Mouse (Mus musculus): ENCODE data around the gene Tnfrsf8. TPM values are rescaled to one million over a fixed set of nuclear protein-coding genes. Genes with fewer than 3 reads are reported as not detected.

Tnfrsf8 gene
- total RNA-seq, 2 experiments from 2014 or later, result not detected

- ATAC-seq (replicated peaks; ENCODE audit: low FRiP score, poor library complexity, severe bottlenecking), result no peak
These were observed 40.1 kb downstream of the Tnfrsf8 start for GRCm38 (mm10) chr4:145274887-145275286.

GRCm38 (mm10) chr4:145273923-145274322, 41.0 kb downstream of the Tnfrsf8 start:
- ATAC-seq (replicated peaks; ENCODE audit: low FRiP score, poor library complexity, severe bottlenecking), result no peak

DNA sequence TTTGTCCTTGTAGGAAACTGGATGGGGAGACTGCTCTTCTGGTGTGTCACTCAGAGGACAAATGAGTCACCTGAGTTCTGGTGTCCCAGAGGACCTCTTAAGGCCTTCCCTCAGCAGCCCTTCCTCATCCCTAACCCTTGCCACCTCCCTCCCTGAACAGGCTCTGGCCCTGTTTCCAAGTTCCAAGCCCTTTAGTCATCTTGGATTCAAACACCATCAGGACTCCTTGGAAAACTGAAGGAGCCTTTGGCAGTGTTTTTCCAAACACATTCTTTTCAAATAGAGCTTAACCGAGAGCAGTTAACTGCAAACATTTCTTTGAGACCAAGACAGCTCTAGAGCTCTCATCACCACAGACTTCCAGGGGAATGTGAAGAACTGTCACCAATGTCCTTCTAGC, 42.2 kb downstream of the Tnfrsf8 start:
- ATAC-seq (replicated peaks; ENCODE audit: low FRiP score, poor library complexity, severe bottlenecking), result no peak

GRCm38 (mm10) chr4:145271634-145272033, 43.3 kb downstream of the Tnfrsf8 start:
- ATAC-seq (replicated peaks; ENCODE audit: low FRiP score, poor library complexity, severe bottlenecking), result no peak

- no peak for ATAC-seq (replicated peaks; ENCODE audit: low FRiP score, poor library complexity, severe bottlenecking)
These were observed 44.8 kb downstream of the Tnfrsf8 start for GRCm38 (mm10) chr4:145270136-145270535.

GRCm38 (mm10) chr4:145267631-145268110, 47.3 kb downstream of the Tnfrsf8 start:
- no peak for ATAC-seq (replicated peaks; ENCODE audit: low FRiP score, poor library complexity, severe bottlenecking)

GRCm38 (mm10) chr4:145266505-145266904, 48.5 kb downstream of the Tnfrsf8 start:
- ATAC-seq (replicated peaks; ENCODE audit: low FRiP score, poor library complexity, severe bottlenecking), result no peak

DNA sequence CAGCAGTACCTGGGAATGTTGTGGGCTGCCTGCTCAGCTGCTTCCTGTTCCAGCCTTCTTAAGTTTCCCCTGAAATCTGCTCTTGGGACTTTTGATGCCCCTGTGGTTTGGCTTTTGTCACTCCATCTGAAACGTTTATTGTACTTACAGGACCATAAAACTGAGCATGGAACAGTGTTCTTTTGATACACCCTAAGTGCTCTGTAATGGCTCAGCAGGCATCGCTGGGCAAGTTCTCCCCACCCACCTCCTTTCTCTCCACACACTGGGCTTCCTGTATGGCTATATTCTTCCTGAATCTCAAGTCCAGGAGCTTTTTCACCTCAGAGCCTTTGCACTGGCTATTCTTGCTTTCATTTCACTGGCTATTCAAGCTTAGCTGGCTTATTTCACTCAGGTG, 50.2 kb downstream of the Tnfrsf8 start:
- no peak for ATAC-seq (replicated peaks; ENCODE audit: low FRiP score, poor library complexity, severe bottlenecking)

DNA sequence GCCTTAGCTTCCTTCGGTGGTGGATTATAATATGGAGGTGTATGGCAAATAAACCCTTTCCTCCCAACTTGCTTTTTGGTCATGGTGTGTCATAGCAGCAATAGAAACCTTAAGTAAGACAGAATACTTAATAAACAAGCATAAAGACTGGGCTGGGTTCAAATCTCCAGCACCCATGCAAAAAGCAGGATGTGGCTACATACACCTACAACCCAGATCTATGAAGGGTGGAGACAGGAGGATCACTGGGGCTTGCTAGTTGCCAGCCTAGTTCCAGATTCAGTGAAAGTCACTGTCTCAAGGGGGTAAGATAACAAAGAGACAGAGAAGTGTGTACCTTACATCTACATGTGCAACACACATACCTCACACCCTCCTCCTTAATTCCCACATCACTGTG, 51.4 kb downstream of the Tnfrsf8 start:
- ATAC-seq (replicated peaks; ENCODE audit: low FRiP score, poor library complexity, severe bottlenecking), result no peak

DNA sequence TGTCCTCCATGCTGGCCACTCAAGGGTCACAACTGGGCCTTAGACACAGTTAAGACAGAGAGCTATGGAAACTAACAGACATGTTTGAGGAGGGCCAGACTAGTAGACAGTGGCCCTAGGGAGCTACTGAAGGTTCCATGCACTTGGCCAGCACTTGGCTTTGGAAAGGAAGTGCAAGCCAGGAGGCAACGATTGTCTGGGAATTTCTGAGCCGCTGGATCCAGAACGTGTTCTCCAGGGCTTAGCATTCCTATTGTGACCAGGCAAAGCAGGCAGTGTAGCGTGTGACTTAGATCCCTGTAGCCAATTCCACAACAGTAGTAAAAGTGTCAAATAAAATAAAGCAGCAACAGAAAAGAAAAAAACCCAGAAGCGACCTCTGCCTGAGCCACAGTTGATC, 54.2 kb downstream of the Tnfrsf8 start:
- no peak for ATAC-seq (replicated peaks; ENCODE audit: low FRiP score, poor library complexity, severe bottlenecking)

DNA sequence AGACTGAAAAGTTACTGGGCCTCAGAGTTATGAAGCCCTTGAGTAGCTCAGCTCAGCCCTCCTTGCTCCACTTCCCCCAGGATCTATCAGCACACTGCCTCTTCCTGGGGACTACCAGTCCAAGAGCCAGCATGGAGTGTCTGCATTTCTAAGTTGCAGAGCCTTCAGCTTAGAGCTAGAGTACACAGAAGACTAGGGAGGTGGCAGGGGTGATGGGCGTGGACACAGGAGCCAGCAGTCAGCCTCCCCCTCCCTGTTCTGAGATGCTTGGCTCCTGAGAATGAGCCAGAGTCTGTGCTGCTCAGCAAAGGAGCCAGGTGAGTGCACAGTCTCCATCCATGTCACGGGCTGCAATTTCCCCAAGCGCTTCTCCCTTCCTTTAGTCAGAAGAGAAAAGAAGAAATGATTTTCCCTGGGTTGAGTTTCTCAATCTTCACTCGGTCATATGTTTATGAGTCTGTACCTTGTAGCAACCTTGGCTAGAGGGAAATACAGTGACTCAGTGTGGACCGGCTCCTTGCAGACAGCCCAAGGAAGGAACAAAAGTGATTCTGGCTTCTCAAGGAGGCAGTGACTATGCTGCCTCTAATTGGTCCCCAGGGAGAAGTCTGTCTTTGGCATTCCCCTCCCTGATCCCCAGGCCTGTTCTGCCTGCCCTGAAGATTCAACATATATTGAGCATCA, 57.1 kb downstream of the Tnfrsf8 start:
- ATAC-seq (replicated peaks; ENCODE audit: low FRiP score, poor library complexity, severe bottlenecking), result no peak

- ATAC-seq (replicated peaks; ENCODE audit: low FRiP score, poor library complexity, severe bottlenecking), result no peak
These were observed 58.8 kb downstream of the Tnfrsf8 start for GRCm38 (mm10) chr4:145256144-145256543.

GRCm38 (mm10) chr4:145254418-145254817, 60.5 kb downstream of the Tnfrsf8 start:
- no peak for ATAC-seq (replicated peaks; ENCODE audit: low FRiP score, poor library complexity, severe bottlenecking)

DNA sequence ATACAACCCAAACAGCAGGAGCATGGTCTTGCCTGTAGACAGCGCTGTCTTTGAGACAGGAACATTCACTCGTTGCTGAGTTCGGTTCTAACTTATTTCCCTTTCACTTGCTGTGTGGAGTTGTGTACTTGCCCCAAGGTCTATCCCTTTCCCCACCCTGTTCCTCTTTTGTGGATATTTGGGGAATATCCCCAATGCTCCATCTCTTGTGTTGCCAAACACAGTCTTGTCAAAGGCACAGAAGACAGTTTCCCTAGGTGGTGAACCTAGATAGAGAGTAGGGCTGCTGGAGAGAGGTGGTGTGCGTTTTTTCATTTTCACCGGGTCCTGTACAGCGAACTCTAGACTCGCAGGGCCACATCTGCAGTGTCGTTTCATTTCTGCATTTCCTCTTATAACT, 62.4 kb downstream of the Tnfrsf8 start:
- ATAC-seq (replicated peaks; ENCODE audit: low FRiP score, poor library complexity, severe bottlenecking), result no peak

- no peak for ATAC-seq (replicated peaks; ENCODE audit: low FRiP score, poor library complexity, severe bottlenecking)
These were observed 63.4 kb downstream of the Tnfrsf8 start for GRCm38 (mm10) chr4:145251546-145251945.

- ATAC-seq (replicated peaks; ENCODE audit: low FRiP score, poor library complexity, severe bottlenecking), result no peak
These were observed 65.0 kb downstream of the Tnfrsf8 start for GRCm38 (mm10) chr4:145250002-145250401.

DNA sequence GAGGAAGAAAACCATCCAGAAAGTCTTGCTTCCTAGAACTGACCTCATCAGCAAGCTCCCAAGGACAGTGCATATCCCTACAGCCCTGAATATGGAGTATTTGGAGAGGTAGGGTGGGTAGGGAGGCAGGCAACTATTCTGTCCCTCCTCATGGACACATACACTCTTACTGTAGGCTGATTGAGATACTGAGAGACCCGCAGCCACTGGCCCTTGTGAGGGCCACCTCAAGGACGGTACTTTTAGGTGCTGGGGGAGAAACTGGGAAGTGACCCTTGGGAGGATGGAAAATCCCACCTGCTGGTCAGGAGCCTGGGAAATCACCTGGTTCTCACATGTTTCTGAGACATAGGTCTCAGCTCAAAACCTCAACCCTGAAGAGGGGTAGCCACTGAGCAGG, 67.4 kb downstream of the Tnfrsf8 start:
- ATAC-seq (replicated peaks; ENCODE audit: low FRiP score, poor library complexity, severe bottlenecking), result no peak

GRCm38 (mm10) chr4:145246173-145247011, 68.6 kb downstream of the Tnfrsf8 start, which contains the start of gene Tnfrsf1b:
Gene Tnfrsf1b (minus strand): TSS chr4:145246870.
- no peak for ATAC-seq (replicated peaks; ENCODE audit: low FRiP score, poor library complexity, severe bottlenecking)

- ATAC-seq (replicated peaks; ENCODE audit: low FRiP score, poor library complexity, severe bottlenecking), result no peak
These were observed 69.4 kb downstream of the Tnfrsf8 start for GRCm38 (mm10) chr4:145245581-145245980.

DNA sequence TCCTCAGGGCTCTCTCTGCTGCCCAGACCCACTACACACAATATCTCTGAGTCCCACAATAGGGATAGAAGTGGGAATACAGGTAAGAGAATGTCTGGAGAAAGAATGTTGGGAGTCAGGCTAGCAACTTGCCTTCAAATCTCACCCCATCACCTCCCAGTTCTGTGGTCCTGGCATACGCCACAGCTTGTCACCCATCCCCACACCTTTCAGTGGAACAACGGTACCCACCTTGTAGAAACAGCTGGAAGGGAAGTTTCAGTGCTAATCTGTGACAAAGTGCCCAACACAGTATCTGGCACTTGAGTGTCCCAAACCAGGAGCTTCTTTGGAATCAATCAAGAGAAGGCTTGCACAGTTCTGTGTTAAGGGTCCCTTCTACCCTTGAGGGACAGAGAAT, 70.3 kb downstream of the Tnfrsf8 start:
- no peak for ATAC-seq (replicated peaks; ENCODE audit: low FRiP score, poor library complexity, severe bottlenecking)

- no peak for ATAC-seq (replicated peaks; ENCODE audit: low FRiP score, poor library complexity, severe bottlenecking)
These were observed 72.1 kb downstream of the Tnfrsf8 start for GRCm38 (mm10) chr4:145242719-145243350.
